Mouse (Mus musculus) urinary bladder, postnatal 10 days (tissue): Measurements from ENCODE around the gene Rsph10b.

Source experiments
- DNase-seq: peaks from one replicate; pipeline ENCODE4 v3.0.0; 2022; ENCODE audit warnings: low spot score

Gene Rsph10b

DNA sequence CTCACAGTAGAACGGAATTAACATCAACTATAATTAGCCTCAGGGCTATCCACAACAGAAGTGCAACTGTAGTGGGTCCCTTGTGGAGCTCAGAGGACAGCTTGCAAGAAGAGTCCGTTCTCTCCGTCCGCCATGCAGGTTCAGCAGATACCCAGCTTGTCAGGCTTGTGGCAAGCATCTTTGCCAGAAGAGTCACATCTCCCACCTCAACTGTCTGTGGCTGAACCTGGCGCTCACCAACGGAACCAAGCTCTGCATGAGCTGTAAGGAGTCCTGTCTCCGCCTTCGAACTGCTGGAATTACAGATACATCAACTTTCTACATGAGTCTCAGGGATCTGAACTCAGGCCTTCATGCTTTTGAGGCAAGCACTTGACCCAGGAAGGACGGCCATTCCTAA lies 3.3 kb downstream of the Rsph10b start:
- no peak for DNase-seq

GRCm38 (mm10) chr5:143941588-143941987 lies 8.8 kb downstream of the Rsph10b start:
- no peak for DNase-seq

- no peak for DNase-seq
Observed at GRCm38 (mm10) chr5:143943231-143944125, 10.6 kb downstream of the Rsph10b start.

- no peak for DNase-seq
Observed at GRCm38 (mm10) chr5:143948361-143948760, 15.5 kb downstream of the Rsph10b start.

DNA sequence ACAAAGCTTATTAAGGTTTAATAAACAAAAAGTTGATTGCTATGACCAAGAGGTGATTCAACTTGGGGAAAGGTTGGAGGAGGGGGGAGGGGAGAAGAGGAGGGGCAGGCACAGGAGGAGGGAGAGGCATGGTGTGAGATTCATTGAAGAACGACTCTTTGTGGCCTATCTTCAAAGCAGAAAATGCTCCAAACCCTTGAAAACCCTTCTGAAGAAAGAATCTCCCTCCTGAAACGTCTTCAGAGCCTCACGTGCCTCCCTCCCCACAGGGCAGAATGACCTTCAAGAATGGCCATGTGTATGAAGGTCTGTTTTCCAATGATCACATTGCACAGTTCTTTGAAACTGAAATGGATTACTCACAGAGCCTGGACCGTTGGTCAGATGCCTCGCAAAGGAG lies 17.2 kb downstream of the Rsph10b start:
- no peak for DNase-seq

- DNase-seq = no peak
Observed at GRCm38 (mm10) chr5:143957101-143957500, 24.3 kb downstream of the Rsph10b start.

GRCm38 (mm10) chr5:143959551-143959950 lies 26.7 kb downstream of the Rsph10b start:
- no peak for DNase-seq

DNA sequence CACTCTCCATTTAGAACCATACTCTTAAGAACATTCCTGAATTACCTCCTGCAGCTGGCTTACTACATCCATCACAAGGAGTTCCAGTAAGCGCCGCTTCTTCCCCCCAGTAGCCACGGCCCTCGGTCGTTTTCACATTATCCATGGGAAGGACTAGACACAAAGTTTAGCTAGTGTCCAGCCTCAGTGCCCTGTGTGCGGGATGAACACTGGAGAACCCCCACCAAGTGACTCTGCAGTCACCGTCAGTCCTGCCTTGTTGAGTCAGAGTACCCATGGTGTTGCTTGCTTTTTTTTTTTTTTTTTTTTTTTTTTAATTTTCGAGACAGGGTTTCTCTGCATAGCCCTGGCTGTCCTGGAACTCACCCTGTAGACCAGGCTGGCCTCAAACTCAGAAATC lies 28.3 kb downstream of the Rsph10b start:
- no peak for DNase-seq

DNA sequence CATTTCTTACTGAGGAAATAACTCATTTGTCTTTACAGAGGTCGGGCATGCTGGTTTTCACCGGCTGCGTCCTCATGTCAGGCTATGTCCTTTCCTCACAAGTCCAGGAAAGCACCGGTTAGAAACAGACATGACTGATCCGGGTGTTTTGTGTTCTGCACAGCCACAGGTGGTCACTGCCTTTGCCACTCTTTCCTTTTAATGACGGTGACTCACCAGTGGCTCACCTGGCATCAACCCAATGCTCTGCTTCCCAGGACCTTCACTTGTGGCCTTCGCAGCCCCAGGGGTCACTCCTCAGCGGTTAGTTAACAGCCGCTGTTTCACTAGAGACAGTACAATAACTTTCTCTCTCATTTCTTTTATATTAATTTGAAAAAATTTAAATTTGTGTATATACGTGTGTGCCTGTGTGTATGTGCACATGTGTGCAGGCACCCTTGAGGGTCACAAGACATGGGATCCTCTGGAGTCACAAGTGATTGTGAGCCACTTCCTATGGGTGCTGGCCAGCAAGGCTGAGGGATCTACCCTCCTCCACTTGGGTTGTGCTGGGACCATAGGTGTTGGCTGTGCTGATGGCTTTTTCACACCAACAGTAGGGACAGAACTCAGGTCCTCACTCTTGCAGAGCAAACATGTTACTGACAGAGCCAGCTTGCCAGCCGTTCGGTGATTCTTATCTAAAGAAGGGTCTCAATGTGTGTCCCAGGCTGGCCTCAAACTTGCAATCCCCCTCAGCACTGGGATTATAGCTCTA lies 32.9 kb downstream of the Rsph10b start:
- no peak for DNase-seq

DNA sequence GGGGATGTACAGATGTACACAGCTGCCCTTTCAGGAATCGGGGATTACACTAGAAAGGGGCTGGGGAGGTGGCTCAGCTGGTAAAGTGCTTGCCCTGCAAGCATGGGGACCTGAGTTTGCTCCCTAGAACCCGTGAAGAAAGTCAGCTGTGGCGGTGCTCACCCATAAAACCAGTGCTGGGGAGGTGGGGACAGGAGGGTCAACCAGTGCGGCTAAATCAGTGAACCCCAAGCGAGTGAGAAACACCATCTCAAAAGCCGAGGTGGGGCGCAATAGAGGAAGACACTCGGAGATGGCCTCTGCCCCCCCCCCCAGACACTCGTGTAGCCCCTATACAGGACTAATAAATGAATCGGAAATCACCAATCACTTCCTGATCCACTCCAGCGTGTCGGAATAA lies 33.8 kb downstream of the Rsph10b start:
- no peak for DNase-seq

GRCm38 (mm10) chr5:143972628-143973027 lies 39.8 kb downstream of the Rsph10b start:
- DNase-seq = no peak

DNA sequence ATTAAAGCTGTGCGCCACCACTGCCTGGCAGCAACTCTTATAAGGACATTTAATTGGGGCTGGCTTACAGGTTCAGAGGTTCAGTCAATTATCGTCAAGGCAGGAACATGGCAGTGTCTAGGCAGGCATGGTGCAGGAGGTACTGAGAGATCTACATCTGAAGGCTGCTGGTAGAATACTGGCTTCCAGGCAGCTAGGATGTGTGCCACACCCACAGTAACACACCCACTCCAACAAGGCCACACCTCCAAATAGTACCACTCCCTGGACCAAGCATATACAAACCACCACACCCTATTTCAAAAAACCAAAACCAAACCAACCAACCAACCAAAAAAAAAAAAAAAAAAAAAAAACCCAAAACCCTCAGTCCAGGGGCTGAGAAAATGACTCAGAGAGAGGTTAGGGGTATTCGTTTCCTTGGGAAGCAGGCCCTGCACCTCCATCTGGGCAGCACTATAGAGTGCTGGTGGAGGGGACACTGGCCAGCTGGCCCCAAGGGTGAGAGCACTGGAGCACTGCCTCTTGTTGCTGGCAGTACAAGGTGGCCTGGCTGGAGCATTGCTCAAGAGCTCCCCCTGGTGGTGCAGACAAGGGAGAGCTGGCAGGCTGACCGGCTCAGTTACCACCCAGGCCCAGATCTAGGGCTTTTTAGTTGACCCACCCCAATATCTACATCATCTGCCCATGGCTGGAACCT lies 42.2 kb downstream of the Rsph10b start:
- no peak for DNase-seq

DNA sequence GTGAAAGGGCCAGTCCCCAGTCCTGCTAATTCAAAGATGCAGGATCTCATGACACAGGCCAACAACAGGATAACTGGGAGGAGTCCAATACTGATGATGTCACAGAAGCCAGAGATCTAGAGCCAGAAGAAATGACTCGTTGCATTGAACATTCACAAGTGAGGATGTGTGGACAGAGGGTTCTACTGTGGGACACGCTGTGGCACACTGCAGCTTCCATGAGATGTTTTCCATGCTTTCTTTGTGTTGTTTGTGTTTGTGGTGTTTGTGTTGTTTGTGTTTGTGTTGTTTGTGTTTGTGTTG lies 42.7 kb downstream of the Rsph10b start:
- no peak for DNase-seq

- no peak for DNase-seq
Observed at GRCm38 (mm10) chr5:143976232-143976631, 43.4 kb downstream of the Rsph10b start.

DNA sequence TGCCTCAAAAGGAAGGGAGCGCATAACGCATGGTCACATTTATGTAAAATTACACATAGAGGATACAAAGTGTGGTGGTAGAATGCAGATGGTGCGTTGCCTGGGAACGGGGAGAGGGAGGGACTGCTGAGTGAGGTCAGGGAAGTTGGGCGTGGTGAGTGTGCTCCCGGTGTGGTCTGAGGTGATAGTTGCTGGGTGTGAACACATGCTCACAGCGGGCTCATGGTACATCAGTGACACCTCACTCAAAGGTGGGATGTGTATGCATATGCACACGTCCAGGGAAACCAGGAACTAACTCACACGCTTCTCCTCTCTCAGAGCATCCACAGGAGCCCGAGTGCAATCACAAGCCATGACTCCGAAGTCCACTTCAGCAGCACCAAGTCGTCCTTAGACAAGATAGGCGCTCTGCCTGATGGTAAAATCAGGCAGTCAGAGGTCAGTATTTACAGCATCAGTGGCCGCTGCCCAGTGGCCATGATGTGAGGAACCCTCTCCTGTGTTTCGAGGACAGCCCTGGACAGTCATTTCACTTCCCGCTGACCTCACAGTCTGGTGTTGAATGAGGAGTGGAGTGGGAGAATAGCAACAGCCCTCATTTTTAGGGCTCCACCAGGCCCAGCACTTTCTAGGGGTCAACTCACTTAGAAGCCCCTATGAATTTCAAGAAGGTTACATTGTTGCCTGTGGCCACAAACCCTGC lies 44.0 kb downstream of the Rsph10b start:
- no peak for DNase-seq

DNA sequence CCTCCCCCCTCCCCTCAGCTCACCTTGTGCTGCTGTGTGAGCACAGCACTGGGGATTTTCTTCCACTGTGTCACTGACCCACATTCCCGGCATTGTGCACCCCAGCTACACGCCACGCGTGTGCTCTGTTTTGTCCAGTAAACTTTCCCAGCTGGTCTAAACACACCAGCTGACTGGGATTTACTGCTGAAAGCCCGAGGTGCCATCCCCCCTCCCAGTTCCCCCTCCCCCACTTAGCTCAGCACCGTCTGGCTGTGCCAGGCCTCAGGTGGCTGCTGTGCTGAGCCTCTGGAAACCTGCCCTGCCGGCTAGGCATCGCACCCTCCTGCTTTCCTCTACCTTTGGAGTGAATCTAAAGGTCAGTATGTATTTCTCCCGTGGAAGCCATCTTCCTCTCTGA lies 48.0 kb downstream of the Rsph10b start:
- no peak for DNase-seq

- DNase-seq = no peak
Observed at GRCm38 (mm10) chr5:143982361-143982760, 49.5 kb downstream of the Rsph10b start.

DNA sequence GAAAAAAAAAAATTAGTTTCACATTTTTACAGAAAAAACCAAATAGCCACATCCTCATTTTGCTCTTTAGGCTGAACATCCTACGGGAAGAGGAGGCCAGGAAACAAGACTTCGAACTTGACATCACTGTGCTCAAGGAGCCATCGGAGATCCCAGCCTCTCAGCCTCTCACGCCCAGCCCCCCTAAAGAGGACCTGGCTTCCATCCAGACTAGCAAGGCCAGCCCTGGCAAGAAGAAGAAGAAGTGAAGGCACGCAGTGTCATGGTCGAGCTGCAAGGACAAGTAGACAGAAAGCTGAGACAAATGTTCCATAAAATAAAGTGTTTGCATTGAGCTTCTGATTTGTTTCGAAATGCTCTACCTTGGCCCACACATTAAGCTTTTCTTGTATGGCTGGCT lies 52.5 kb downstream of the Rsph10b start:
- no peak for DNase-seq

GRCm38 (mm10) chr5:143987596-143987995 lies 54.8 kb downstream of the Rsph10b start:
- no peak for DNase-seq

DNA sequence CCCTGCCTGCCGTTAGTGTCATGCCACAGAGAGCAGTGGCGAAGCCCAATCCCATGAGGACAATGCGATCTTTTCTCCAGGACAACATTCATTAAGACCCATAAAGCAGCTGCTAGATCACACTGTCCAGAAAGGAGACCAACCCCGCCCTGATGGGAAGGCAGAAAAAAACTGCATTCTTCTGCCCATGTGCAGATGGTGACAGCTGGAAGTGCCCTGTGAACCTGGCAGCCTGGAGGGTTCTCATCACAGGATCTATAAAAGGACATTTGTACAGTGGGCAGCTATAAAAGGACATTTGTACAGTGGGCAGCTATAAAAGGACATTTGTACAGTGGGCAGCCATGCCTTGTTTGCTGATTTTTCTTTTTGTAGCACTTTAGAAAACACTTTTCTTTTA lies 56.2 kb downstream of the Rsph10b start:
- no peak for DNase-seq

DNA sequence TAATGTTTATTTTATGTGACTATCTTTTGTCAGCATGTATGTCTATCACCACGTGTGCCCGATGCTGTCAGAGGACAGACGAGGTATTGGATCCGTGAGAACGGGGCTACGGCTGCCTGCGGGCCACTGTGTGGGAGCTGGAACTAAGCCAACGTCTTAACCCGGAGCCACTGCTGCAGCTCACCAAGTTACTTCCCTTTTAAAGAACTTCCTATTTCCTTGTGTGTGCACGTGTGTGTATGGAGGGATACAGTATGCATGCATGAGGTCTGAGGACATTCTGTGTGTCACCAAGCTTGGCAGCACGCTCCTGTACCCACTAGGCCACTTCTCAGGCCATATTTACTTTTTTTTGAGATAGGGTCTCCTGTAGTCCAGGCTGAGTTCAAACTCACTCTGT lies 57.3 kb downstream of the Rsph10b start:
- DNase-seq = no peak

- DNase-seq = no peak
Observed at GRCm38 (mm10) chr5:143992661-143993060, 59.8 kb downstream of the Rsph10b start.
